Mouse (Mus musculus) small intestine, adult 2 months (tissue): ENCODE measurements around the gene Clstn1.

Source experiments
- CTCF ChIP-seq: fragments of 200-500 bp; IDR thresholded peaks from 2 replicates; pipeline ENCODE4 v1.5.1; 2012; ENCODE audit warnings: low read depth, mild to moderate bottlenecking, control low read depth, inconsistent platforms, low read length, moderate library complexity, mixed read lengths; ENCODE audit not compliant: insufficient replicate concordance, insufficient read length; ENCODE audit errors: extremely low read depth
- POLR2A ChIP-seq: fragments of 200-500 bp; IDR thresholded peaks from 2 replicates; pipeline ENCODE4 v1.6.1; 2012; ENCODE audit warnings: low read depth, mild to moderate bottlenecking, control low read depth, inconsistent platforms, low read length, moderate library complexity

DNA sequence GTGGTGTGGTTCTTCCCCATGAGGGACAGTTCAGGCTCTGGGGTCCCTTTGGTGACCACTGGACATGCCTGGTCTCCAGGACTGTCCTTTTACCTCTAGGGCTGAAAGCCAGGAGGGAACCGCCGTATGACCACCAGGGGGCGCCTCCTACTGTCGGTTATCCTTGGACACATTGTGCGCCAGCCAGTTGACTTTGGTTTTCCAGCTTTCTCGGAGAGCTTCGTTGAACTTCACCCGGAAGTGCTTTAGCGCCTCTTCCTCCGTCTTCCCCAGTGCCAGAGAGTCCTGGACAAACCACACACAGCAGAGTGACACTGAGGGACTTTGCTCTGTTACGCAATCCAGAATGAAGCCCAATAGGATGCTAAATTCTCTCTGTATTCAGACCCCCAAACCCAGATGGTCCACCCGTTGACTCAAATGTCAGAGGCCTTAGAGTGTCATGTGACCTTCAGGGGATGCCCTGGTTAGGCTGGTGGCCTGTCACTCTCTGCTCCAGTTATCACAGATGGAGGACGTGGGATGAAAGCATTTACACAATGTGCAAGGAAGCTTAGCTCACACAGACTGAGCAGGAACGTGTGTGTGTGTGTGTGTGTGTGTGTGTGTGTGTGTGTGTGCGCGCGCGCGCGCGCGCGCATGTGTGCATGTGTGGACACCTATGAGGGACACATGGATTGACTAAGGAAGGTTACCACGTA, 64.4 kb downstream of the Clstn1 start:
- no peak for TF ChIP-seq POLR2A
- TF ChIP-seq CTCF, result peak; percentile 89
